Mouse (Mus musculus) subcutaneous adipose tissue, adult 2 months (tissue): Measurements from ENCODE around the gene Bche. TPM values are rescaled to one million over a fixed set of nuclear protein-coding genes. Genes with fewer than 3 reads are reported as not detected.

ENCODE experiments used
- polyA plus RNA-seq: library from polyadenylated mRNA; depleted of rRNA; stranded (reverse); fragments of >200 nt; gene quantifications from 2 replicates; pipeline ENCODE4 v1.2.3, GENCODE M21; 2012; ENCODE audit warnings: low replicate concordance; rRNA removed

Gene Bche
- 18.6 and 34.4 TPM in 2 replicates for polyA plus RNA-seq

DNA sequence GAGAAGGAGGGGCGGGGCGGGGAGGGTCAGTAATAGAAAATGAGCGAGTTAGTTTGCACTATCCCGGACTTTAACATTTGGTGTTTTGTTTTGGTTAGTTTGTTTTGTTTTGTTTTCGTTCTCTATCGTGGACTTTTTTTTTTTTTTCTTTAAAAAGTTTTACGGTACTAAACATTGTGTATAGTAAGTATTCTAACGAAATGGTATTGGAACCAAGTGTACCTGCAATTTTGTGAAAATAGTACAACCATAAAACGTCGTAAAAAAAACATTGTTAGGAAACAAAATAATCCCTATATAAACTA lies at the start of gene Bche:
TSS of gene Bche (minus strand) at position 6 of the 305 bp plus-strand sequence.

